Mouse (Mus musculus): ENCODE results near the gene Hcrt. TPM values are rescaled to one million over a fixed set of nuclear protein-coding genes. Genes with fewer than 3 reads are reported as not detected.

Gene Hcrt
- polyA plus RNA-seq, 1 experiment from 2014 or later: not detected

DNA sequence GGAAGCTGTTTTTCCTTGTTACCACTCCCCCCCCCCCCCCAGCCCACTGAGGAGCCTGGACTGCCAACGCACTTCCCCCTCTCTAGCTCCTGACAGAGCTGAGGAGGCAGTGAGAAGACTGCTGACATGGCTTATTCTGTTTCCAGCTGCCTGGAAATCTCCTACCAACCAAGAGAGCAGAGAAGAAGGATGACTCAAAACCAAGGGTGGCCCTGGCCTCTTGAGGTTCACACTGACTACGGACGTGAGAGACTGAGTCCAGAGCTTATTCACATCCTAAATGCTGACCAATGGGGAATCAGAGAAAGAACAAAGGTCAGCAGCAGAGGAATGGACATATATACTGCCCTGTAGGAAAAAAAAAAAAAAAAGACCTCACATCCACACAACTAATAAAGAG is 43.4 kb downstream of the Hcrt start:
- Histone ChIP-seq H3K27me3 (ENCODE audit: insufficient read depth, low read length) (no peaks in the 10 kb centered on the region), H3K27ac (ENCODE audit: low read depth) (peak overlapping the region; percentile 71), H3K9me3 (ENCODE audit: low read length) (no peaks in the 10 kb centered on the region), H3K36me3 (replicated peaks; ENCODE audit: insufficient read depth, low read length) (peaks cover 47% of the 10 kb centered on the region), H3K9ac (replicated peaks) (no peak overlapping the region), H3K4me2 (ENCODE audit: low read depth, low read length) (no peak overlapping the region), H3K4me3 (ENCODE audit: low read depth, low read length) (no peak overlapping the region), H3K4me1 (ENCODE audit: insufficient read depth) (peaks cover 39% of the 10 kb centered on the region)
- peak; percentile 28 for ATAC-seq
- WGBS (ENCODE audit: insufficient replicate concordance): 77% methylated on average over 3 of the region's 3 CpGs
- TF ChIP-seq CTCF (IDR thresholded peaks at IDR 0.05; ENCODE audit: low read depth) (no peak), EP300 (IDR thresholded peaks at IDR 0.05; ENCODE audit: low read depth) (no peak)
- no peak for DNase-seq

DNA sequence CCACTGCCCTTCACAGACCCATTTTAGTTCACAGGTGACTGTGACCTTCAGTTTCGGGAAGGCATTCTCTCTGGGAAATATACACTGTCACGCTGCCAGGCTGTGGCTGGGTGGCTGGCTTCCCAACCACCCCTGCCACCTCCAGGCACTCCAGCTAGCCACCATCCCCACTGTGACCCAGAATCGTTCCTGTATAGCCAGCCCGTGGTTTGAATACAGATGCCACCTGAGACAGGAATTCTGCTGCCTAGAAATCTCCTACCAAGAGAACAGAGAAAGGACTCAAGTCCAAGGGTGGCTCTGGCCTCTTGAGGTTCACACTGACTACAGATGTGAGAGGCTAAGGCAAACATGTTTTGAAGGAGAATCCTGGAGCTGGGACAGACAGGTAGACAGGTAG is 43.9 kb downstream of the Hcrt start:
- ATAC-seq (no peak), DNase-seq (no peak)
- H3K4me2 ChIP-seq (ENCODE audit: low read depth, low read length): no peak overlapping the region
- no peak overlapping the region for H3K4me3 ChIP-seq (ENCODE audit: low read depth, low read length)
- no peak for TF ChIP-seq CTCF (IDR thresholded peaks at IDR 0.05; ENCODE audit: low read depth)
- TF ChIP-seq EP300 (IDR thresholded peaks at IDR 0.05; ENCODE audit: low read depth): no peak
- H3K27me3 ChIP-seq (ENCODE audit: insufficient read depth, low read length): no peaks in the 10 kb centered on the region
- peaks cover 41% of the 10 kb centered on the region for H3K4me1 ChIP-seq (ENCODE audit: insufficient read depth)
- no peak overlapping the region for H3K9ac ChIP-seq (replicated peaks)
- no peak overlapping the region for H3K27ac ChIP-seq (ENCODE audit: low read depth)
- 86% methylated on average over 4 of the region's 4 CpGs for whole genome bisulfite sequencing (ENCODE audit: insufficient replicate concordance)
- peaks cover 47% of the 10 kb centered on the region for H3K36me3 ChIP-seq (replicated peaks; ENCODE audit: insufficient read depth, low read length)
- H3K9me3 ChIP-seq (ENCODE audit: low read length): no peaks in the 10 kb centered on the region

DNA sequence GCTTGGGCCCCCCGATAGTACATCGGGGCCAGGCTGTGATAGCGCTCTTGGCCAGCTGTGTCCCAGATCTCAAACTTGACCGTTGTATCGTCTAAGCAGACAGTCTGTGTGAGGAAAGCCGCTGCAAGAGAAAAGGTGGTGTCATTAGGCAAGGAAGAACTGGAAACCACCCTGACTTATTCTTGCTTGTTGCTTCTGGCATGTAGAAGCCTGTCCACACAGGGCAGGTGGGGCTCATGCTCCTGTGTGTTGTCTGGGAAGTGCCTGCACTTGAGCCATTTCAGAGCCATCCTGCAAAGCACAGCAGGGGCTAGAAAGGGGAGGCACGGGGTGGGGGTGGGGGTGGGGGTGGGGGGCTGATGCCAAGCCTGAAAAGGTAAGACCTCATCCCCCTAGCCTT is 44.3 kb downstream of the Hcrt start:
- WGBS (ENCODE audit: insufficient replicate concordance): 88% methylated on average over 7 of the region's 7 CpGs
- ATAC-seq (no peak), DNase-seq (no peak)
- H3K27ac ChIP-seq (ENCODE audit: low read depth): no peak overlapping the region
- H3K9me3 ChIP-seq (ENCODE audit: low read length): no peaks in the 10 kb centered on the region
- H3K4me1 ChIP-seq (ENCODE audit: insufficient read depth): peaks cover 42% of the 10 kb centered on the region
- no peaks in the 10 kb centered on the region for H3K27me3 ChIP-seq (ENCODE audit: insufficient read depth, low read length)
- no peak overlapping the region for H3K4me2 ChIP-seq (ENCODE audit: low read depth, low read length)
- TF ChIP-seq EP300 (IDR thresholded peaks at IDR 0.05; ENCODE audit: low read depth): no peak
- no peak for TF ChIP-seq CTCF (IDR thresholded peaks at IDR 0.05; ENCODE audit: low read depth)
- H3K9ac ChIP-seq (replicated peaks): no peak overlapping the region
- no peak overlapping the region for H3K4me3 ChIP-seq (ENCODE audit: low read depth, low read length)
- H3K36me3 ChIP-seq (replicated peaks; ENCODE audit: insufficient read depth, low read length): peaks cover 47% of the 10 kb centered on the region

DNA sequence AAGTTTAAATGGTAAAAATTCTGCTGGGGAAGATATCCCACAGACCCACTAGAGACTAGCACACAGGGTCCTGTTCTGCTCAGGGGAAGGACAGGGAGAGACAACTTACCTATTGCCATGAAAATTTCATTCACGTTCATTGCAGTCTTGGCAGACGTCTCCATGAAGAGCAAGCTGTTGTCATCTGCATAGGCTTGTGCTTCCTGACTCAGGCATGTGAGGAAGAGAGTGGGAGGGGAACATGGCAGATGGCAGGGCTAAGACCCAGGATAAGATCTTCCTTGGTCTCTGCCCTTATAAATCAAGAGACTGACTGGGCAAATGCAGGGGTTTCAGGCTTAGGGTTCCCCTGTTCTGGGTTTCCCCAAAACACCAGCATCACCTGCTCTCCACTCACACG is 46.1 kb downstream of the Hcrt start:
- Histone ChIP-seq H3K27me3 (ENCODE audit: insufficient read depth, low read length) (no peaks in the 10 kb centered on the region), H3K27ac (ENCODE audit: low read depth) (no peak overlapping the region), H3K36me3 (replicated peaks; ENCODE audit: insufficient read depth, low read length) (peaks cover 47% of the 10 kb centered on the region), H3K4me2 (ENCODE audit: low read depth, low read length) (no peak overlapping the region), H3K9me3 (ENCODE audit: low read length) (no peaks in the 10 kb centered on the region), H3K9ac (replicated peaks) (no peak overlapping the region), H3K4me1 (ENCODE audit: insufficient read depth) (peaks cover 37% of the 10 kb centered on the region), H3K4me3 (ENCODE audit: low read depth, low read length) (no peak overlapping the region)
- ATAC-seq: no peak
- 81% methylated on average over 3 of the region's 3 CpGs for WGBS (ENCODE audit: insufficient replicate concordance)
- no peak for TF ChIP-seq EP300 (IDR thresholded peaks at IDR 0.05; ENCODE audit: low read depth)
- TF ChIP-seq CTCF (IDR thresholded peaks at IDR 0.05; ENCODE audit: low read depth): no peak
- DNase-seq: no peak

DNA sequence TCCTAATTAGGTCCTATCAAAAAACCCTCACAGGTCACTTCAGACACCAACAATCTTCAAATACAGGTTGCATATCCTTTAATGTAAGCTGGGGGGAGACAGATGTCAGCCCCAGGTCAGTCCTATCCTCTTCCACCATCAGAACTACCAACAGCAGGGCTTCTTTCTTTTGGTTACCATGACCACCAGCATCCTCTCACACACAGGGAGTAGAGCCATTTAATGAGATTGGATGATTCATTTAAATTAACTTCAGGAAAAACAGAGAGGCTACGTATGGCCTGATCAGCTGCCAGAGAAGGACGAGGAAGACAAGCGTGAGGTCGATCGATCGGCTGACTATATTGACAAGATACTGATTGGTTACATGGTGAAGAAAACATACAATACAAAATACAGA is 47.8 kb downstream of the Hcrt start:
- Histone ChIP-seq H3K4me1 (ENCODE audit: insufficient read depth) (peaks cover 28% of the 10 kb centered on the region), H3K4me3 (ENCODE audit: low read depth, low read length) (no peak overlapping the region), H3K9ac (replicated peaks) (no peak overlapping the region), H3K27me3 (ENCODE audit: insufficient read depth, low read length) (no peaks in the 10 kb centered on the region), H3K27ac (ENCODE audit: low read depth) (no peak overlapping the region), H3K36me3 (replicated peaks; ENCODE audit: insufficient read depth, low read length) (peaks cover 47% of the 10 kb centered on the region), H3K4me2 (ENCODE audit: low read depth, low read length) (no peak overlapping the region), H3K9me3 (ENCODE audit: low read length) (no peaks in the 10 kb centered on the region)
- no peak for TF ChIP-seq CTCF (IDR thresholded peaks at IDR 0.05; ENCODE audit: low read depth)
- TF ChIP-seq EP300 (IDR thresholded peaks at IDR 0.05; ENCODE audit: low read depth): no peak
- WGBS (ENCODE audit: insufficient replicate concordance): 88% methylated on average over 6 of the region's 6 CpGs
- DNase-seq (no peak), ATAC-seq (no peak)

DNA sequence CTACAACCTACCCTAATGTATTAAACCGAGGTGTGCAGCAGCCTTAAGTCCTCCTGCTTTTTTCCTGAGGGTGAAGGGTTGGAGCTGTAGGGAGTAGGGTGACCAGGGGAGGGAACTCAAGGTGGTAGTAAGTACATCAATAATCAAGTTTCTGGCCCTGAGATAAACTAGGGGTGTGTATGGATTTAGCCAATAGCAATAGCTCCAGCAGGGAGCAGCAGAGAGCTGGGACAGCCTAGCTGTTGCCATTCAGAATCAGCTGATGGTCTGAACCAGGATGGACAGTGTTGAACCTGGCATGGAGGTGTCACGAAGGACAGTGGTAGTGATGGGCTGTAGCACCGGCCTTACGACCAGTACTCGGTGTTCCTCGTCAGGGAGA is 48.2 kb downstream of the Hcrt start:
- H3K4me3 ChIP-seq (ENCODE audit: low read depth, low read length): peak overlapping the region; percentile 40
- no peaks in the 10 kb centered on the region for H3K9me3 ChIP-seq (ENCODE audit: low read length)
- peak; percentile 63 for ATAC-seq
- no peaks in the 10 kb centered on the region for H3K27me3 ChIP-seq (ENCODE audit: insufficient read depth, low read length)
- H3K27ac ChIP-seq (ENCODE audit: low read depth): peak overlapping the region; percentile 66
- DNase-seq: peak; percentile 88
- TF ChIP-seq CTCF (IDR thresholded peaks at IDR 0.05; ENCODE audit: low read depth): peak; percentile 98
- TF ChIP-seq EP300 (IDR thresholded peaks at IDR 0.05; ENCODE audit: low read depth): no peak
- 0 out of 2 replicates have a peak overlapping the region, but pooled peaks have one; percentile 62 for H3K9ac ChIP-seq (replicated peaks)
- 40% methylated on average over 6 of the region's 6 CpGs for WGBS (ENCODE audit: insufficient replicate concordance)
- H3K4me1 ChIP-seq (ENCODE audit: insufficient read depth): peaks cover 28% of the 10 kb centered on the region
- peaks cover 47% of the 10 kb centered on the region for H3K36me3 ChIP-seq (replicated peaks; ENCODE audit: insufficient read depth, low read length)
- peak overlapping the region; percentile 84 for H3K4me2 ChIP-seq (ENCODE audit: low read depth, low read length)
